Comparison of ENCODE assay signal across 18 mouse cellular contexts in the genomic region with DNA sequence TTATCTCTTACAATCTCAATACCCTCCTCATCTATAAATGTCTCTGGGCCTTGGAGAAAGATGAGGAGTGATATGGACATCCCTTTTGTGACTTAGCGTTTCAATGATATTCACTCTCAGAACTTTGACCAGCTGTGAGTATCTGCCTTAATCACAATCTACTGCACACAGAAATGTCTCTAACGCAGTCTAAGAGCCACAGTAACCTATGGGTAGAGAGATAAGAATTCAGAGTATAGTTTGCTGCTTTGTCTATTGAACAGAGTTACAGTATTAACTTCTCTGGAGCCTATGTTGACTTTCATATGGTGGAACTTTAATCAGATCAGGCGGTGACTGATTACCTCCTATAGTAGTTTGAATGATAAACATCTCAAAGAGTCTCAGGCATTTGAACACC.
A peak's percentile ranks its signal among the peaks of the same experiment; 100 is the strongest.
DNase-seq lines count a peak whose midpoint lies in the region; ATAC-seq and TF ChIP-seq lines count a peak whose summit lies in the region.
"Had no signal": no experiment of that assay in that cellular context is flagged by ENCODE, and none has a peak within 500 bp of the region (broad histone marks: within the 10 kb centered on the region; RNA-seq: fewer than 3 reads in every experiment).

No protein-coding gene starts in this region.

- no peak for DNase-seq in G1E (ENCODE audit: low spot score)
- DNase-seq in heart, adult 8-10 months (ENCODE audit: low spot score), result no peak
- DNase-seq: adrenal gland, adult 2 months; adrenal gland, adult 8-10 months; adrenal gland, postnatal 10 days; adrenal gland, postnatal 14 days; adrenal gland, postnatal 25 days; adrenal gland, postnatal 36 days; B cell, adult 2 months; cerebellum, adult 11 months; cerebellum, adult 11-12 months; cerebellum, adult 18-20 months; cerebellum, adult 2 months; cerebellum, adult 8-10 months had no signal

- no peak overlapping the region for H3K4me3 ChIP-seq in G1E (ENCODE audit: low read depth, low read length)

- ATAC-seq in G1E (ENCODE audit: extremely low read depth, insufficient number of reproducible peaks, low FRiP score, poor library complexity, severe bottlenecking), result peak; percentile 93
- ATAC-seq: activated CD4-positive, CD25-positive, alpha-beta regulatory T cell, adult 4 months; CD4-positive, CD25-positive, alpha-beta regulatory T cell, adult 4 months; Patski had no signal

- no peak for TF ChIP-seq CTCF in G1E (IDR thresholded peaks at IDR 0.05; ENCODE audit: low read depth, low read length)

- peaks cover 14% of the 10 kb centered on the region for H3K4me1 ChIP-seq in G1E (ENCODE audit: insufficient read depth, low read depth, low read length)

- no peaks in the 10 kb centered on the region for H3K9me3 ChIP-seq in G1E (replicated peaks)

- no peaks in the 10 kb centered on the region for H3K36me3 ChIP-seq in G1E (replicated peaks)

- no peaks in the 10 kb centered on the region for H3K27me3 ChIP-seq in G1E (ENCODE audit: insufficient read depth, low read length)
- H3K27me3 ChIP-seq: CH12.LX, Patski had no signal
